Mouse (Mus musculus) megakaryocyte-erythroid progenitor cell, adult 5-6 weeks (primary cell): ENCODE measurements around the gene Slc13a5. TPM values are rescaled to one million over a fixed set of nuclear protein-coding genes. Genes with fewer than 3 reads are reported as not detected.

Experiments
- ATAC-seq: replicated peaks from 2 replicates; pipeline ENCODE4 v1.8.0; 2016; ENCODE audit warnings: mild to moderate bottlenecking, inconsistent platforms; ENCODE audit not compliant: severe bottlenecking, poor library complexity, low FRiP score, low TSS enrichment
- total RNA-seq, 2 experiments: library from RNA; stranded (forward) in 1 of 2; stranded (reverse) in 1 of 2; fragments of 200-1000, 215-1000 nt in 1 of 2; fragments of >200 nt in 1 of 2; fragmentation: Nextera tagmentation in 1 of 2; gene quantifications; 2 replicates each; pipeline ENCODE4 v1.2.3; 2014 to 2017

Slc13a5 gene
- total RNA-seq, 2 experiments from 2014 or later: not detected

DNA sequence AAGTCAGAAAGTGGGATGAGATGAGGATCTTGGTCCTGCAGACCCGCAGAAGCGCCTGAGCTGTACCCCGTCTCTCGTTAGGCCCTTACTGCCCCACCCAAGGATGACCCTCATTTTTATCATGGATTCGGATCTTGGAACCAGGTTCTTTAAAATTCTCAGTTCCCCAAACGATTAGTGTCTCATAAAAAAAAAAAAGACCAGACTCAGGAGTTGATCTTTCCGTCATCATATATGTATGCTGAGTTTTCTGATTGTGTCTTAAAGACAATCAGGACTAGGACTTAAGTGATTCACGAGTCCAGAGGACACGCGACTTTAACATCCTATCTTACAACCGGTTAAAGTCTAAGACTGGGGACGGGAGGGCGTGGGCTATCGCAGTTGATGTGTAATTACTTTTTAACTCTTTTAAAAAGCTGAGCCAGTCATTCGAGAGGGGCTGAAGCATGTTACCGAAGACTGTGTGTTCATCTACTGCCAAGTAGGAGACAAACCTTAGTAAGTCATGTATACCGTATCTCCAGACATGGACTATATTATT is 59.1 kb downstream of the Slc13a5 start:
- no peak for ATAC-seq

DNA sequence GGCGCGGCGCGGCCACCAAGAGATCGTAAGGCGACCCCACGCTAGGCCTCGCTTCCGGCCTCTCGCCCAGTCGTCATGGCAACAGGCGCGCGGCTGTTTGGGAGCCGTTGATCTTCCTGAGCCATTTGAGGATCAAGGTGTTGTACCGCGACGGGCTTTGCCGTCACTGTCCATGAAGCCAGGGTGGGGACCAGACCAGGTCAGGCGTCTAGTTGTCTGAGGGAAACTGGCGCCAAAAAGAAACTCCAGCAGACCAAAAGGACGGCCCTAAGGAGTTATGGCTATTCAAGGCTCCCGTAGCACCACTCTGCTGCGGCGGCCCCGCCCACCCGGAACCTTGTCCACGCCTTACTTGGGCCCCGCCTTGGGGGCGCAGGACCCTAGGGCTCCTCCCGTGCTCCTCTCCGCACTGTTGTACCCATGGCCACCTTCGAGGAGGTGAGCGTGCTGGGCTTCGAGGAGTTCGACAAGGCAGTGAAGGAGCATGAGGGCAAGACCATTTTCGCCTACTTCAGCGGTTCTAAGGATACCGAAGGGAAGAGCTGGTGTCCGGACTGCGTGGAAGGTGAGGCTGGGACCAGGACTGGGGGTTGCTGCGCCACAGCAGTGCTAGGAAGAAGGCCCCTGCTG is 59.7 kb downstream of the Slc13a5 start, which contains the start of the genes 4933427D14Rik and Txndc17:
Gene 4933427D14Rik, minus strand, starts transcription at position 256 of the 630 bp plus-strand sequence.
Gene Txndc17, plus strand, starts transcription at position 344 of the 630 bp plus-strand sequence.
- peak; percentile 91 for ATAC-seq

DNA sequence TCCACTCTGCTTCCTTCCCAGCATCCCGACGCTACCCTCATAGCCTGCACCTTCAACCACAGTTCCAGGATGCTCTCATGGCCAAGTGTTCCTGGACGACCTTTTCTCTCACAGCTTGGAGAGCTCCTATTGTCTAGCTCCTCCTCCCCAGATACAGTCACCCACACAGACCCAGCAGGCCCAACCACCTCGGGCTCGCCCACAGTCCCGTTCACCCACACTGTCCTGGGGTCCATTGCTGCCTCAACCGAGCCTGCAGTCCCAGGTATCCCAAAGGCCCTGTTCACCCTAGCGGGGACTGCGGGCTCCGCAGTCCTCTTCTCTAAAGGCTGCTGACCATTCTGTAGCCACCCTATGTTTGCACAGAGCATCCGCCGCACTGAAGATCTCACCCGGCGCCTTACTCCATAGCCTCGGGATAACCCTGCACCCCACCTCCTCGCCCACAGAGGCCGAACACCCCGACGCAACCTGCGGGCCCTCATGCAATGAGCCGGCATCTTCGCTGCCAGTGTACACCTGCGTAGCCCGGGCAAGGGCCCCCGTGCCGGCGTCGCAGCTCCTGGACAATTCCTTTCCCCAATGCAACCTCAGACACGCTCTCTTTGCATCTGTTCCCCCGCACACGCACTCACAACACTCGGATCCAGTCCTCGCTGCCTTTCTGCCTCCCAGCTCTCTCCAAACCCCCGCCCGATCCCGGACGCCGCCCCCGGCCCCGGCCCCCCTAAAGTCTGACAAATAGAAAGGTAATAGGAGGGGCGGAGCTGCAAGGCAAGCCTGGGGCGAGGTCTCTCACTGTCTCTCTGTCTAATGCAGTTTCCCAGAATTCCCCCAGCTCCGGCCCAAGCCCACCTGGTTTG is 60.5 kb downstream of the Slc13a5 start, which contains the start of gene Gm43951:
Gene Gm43951, minus strand, starts transcription at position 500 of the 863 bp plus-strand sequence.
- ATAC-seq: peak; percentile 68

DNA sequence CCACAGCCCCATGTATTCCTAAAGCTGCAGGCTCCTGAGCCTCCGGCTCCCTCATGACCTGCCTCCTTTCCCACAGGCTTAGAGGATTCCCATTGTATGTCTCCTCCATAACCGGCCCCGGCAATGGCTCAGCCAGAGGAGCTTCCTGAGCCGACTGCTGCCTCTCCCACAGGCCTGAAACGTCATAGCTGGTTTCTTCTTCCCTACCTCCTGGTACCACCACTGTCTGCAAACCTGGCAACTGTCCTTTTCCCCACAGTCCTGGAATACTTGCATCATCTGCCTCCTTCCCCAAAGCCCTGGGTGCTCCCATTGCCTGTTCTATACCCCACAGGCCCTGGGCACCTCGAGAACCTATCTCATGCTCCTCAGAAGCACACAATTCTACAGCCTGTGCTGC is 61.8 kb downstream of the Slc13a5 start:
- ATAC-seq: no peak

DNA sequence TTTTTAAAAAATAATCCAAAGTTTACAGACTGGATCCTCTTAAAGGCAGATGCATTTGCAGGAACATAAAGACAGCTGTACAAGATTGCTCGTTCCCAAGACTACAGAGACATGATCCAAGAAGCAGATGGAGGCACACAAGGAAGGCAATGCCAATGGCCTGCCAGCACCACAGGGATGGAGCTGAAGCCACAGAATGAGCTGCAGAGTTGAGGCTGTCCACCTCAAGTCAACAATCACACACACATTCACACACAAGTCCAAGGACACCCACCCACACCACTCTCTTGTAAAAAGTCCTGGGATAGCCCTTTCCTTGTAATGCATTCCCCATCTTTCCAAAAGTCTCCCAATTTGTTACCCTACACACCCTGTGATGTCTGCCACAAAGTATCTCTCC is 63.6 kb downstream of the Slc13a5 start:
- ATAC-seq: no peak

DNA sequence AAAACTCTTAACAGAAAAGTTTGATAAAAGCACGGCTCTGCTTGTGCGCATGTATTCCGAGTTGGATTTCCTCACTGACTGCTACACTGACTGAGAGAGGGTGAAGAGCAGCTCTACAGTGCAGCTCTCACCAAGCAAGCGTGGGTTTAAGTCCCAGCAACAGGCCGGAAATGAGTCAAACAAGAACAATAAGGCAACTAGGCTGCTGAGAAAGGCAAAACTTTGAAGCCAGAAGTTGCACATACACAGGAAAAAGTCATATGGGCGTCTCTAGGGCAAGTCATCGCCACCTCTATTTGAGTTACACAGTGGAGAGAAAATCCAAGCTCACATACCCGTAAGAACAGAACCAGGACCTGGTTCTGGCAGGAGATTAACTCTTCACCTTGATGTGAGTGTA is 70.5 kb downstream of the Slc13a5 start:
- ATAC-seq: no peak

DNA sequence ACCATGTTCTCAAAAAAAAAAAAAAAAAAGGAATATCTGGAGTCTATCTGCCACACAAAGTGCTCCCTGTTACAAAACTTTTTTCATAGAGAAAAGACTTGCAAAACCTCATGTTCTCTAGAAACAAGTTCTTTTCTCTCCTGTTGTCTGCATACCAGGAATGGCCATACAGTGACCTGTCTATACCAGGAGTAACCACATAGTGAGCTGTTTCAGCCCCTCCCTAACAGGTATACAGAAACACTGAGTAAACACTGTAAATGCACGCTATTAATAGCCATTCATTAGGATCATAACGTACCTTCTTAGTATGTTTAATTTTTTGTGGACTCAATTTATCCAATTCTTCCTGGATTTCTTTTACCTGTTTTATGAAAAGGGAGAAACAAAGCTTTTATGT is 72.8 kb downstream of the Slc13a5 start:
- ATAC-seq: no peak

Other genes with a start within 250 kb of the Slc13a5 start
- gene Aipl1, start 229.7 kb downstream of the Slc13a5 start, total RNA-seq (2014; fragmentation: Nextera tagmentation): not detected in 2 replicates
- 0.08 and 0.61 TPM in 2 replicates for gene Aipl1, start 229.7 kb downstream of the Slc13a5 start, total RNA-seq (2017)
- 2.3 and 7.1 TPM in 2 replicates for gene Pimreg, start 225.2 kb downstream of the Slc13a5 start, total RNA-seq (2014; fragmentation: Nextera tagmentation)
- 3.1 and 3.6 TPM in 2 replicates for gene Pimreg, start 225.2 kb downstream of the Slc13a5 start, total RNA-seq (2017)
- not detected in 2 replicates for gene Pitpnm3, start 131.4 kb downstream of the Slc13a5 start, total RNA-seq (2014; fragmentation: Nextera tagmentation)
- gene Pitpnm3, start 131.4 kb downstream of the Slc13a5 start, total RNA-seq (2017): not detected in 2 replicates
- gene Gm43951, start 60.4 kb downstream of the Slc13a5 start, total RNA-seq (2014; fragmentation: Nextera tagmentation): 0.84 TPM in 1 of 2 replicates, not detected in the other
- gene Gm43951, start 60.4 kb downstream of the Slc13a5 start, total RNA-seq (2017): not detected in 2 replicates
- gene 4933427D14Rik, start 59.8 kb downstream of the Slc13a5 start, total RNA-seq (2014; fragmentation: Nextera tagmentation): 15.7 and 22.5 TPM in 2 replicates
- 11.4 and 18.2 TPM in 2 replicates for gene 4933427D14Rik, start 59.8 kb downstream of the Slc13a5 start, total RNA-seq (2017)
- 78.7 and 97.1 TPM in 2 replicates for gene Txndc17, start 59.7 kb downstream of the Slc13a5 start, total RNA-seq (2014; fragmentation: Nextera tagmentation)
- gene Txndc17, start 59.7 kb downstream of the Slc13a5 start, total RNA-seq (2017): 40.0 and 46.5 TPM in 2 replicates
- 7.8 and 15.3 TPM in 2 replicates for gene Med31, start 51.6 kb downstream of the Slc13a5 start, total RNA-seq (2014; fragmentation: Nextera tagmentation)
- 8.9 and 18.9 TPM in 2 replicates for gene Med31, start 51.6 kb downstream of the Slc13a5 start, total RNA-seq (2017)
- gene Xaf1, start 34.4 kb upstream of the Slc13a5 start, total RNA-seq (2014; fragmentation: Nextera tagmentation): 11.1 and 27.1 TPM in 2 replicates
- 10.1 and 11.1 TPM in 2 replicates for gene Xaf1, start 34.4 kb upstream of the Slc13a5 start, total RNA-seq (2017)
- gene Fbxo39, start 47.2 kb upstream of the Slc13a5 start, total RNA-seq (2014; fragmentation: Nextera tagmentation): not detected in 2 replicates
- not detected in 2 replicates for gene Fbxo39, start 47.2 kb upstream of the Slc13a5 start, total RNA-seq (2017)
- not detected in 2 replicates for gene Tekt1, start 95.2 kb upstream of the Slc13a5 start, total RNA-seq (2014; fragmentation: Nextera tagmentation)
- gene Tekt1, start 95.2 kb upstream of the Slc13a5 start, total RNA-seq (2017): not detected in 2 replicates
- gene Smtnl2, start 144.5 kb upstream of the Slc13a5 start, total RNA-seq (2014; fragmentation: Nextera tagmentation): 0.50 and 0.52 TPM in 2 replicates
- 0.11 TPM in 1 of 2 replicates, not detected in the other for gene Smtnl2, start 144.5 kb upstream of the Slc13a5 start, total RNA-seq (2017)
- not detected in 2 replicates for gene Ggt6, start 168.3 kb upstream of the Slc13a5 start, total RNA-seq (2014; fragmentation: Nextera tagmentation)
- not detected in 2 replicates for gene Ggt6, start 168.3 kb upstream of the Slc13a5 start, total RNA-seq (2017)
- 215 and 248 TPM in 2 replicates for gene Mybbp1a, start 174.1 kb upstream of the Slc13a5 start, total RNA-seq (2014; fragmentation: Nextera tagmentation)
- 185 and 248 TPM in 2 replicates for gene Mybbp1a, start 174.1 kb upstream of the Slc13a5 start, total RNA-seq (2017)
- gene Spns2, start 222.7 kb upstream of the Slc13a5 start, total RNA-seq (2014; fragmentation: Nextera tagmentation): 38.3 and 46.8 TPM in 2 replicates
- gene Spns2, start 222.7 kb upstream of the Slc13a5 start, total RNA-seq (2017): 16.0 and 23.3 TPM in 2 replicates